Mouse (Mus musculus) heart, adult 2 months (tissue): ENCODE measurements around the gene Klhl18.

ENCODE experiments used
- CTCF ChIP-seq: fragments of 200-600 bp; IDR thresholded peaks from 2 replicates; pipeline ENCODE4 v1.8.1; 2022; ENCODE audit warnings: antibody characterized with exemption, mild to moderate bottlenecking, moderate library complexity
- EP300 ChIP-seq: fragments of 200-500 bp; IDR thresholded peaks from 2 replicates; pipeline ENCODE4 v1.6.1; 2011; ENCODE audit warnings: low read depth, low read length, control low read depth; ENCODE audit not compliant: insufficient read depth

- TF ChIP-seq CTCF (no peak), EP300 (no peak)
These were observed 11.2 kb downstream of the Klhl18 start for GRCm38 (mm10) chr9:110465336-110465735.
